Mouse (Mus musculus): ENCODE measurements around the gene Dmrt2.

DNA sequence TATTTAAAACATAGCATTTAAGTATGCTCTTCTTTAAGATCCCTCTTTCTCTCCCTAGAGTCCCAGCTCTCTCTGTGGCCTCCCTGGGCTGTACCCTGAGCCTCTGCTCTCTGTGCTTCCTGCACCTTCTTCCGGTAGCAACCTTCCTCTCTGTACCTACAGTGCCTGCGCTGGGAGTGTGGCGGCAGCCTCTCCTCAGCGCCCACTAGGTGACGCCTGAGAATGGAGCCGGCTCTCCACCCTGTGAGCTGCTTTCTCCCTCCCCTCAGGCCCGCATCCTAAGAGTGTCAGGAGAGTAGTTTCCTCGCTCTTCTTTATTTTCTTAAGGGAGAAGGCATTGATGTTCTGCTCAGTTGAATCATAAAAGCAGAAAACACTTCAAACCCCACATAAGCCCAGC lies 41.2 kb downstream of the Dmrt2 start:
- no peak for TF ChIP-seq POLR2AphosphoS5 (IDR thresholded peaks at IDR 0.05; ENCODE audit: insufficient replicate concordance, low read depth, low read length)
- TF ChIP-seq CTCF (IDR thresholded peaks at IDR 0.05; ENCODE audit: low read depth, low read length) = no peak
- TF ChIP-seq TAL1 (conservative IDR thresholded peaks at IDR 0.05; ENCODE audit: low read depth, low read length) = no peak
- no peak for TF ChIP-seq GATA2 (IDR thresholded peaks at IDR 0.05; ENCODE audit: borderline replicate concordance, low read depth, low read length)
